Mouse (Mus musculus): ENCODE results near the gene Stim1. TPM values are rescaled to one million over a fixed set of nuclear protein-coding genes. Genes with fewer than 3 reads are reported as not detected.
A peak's percentile ranks its signal among the peaks of the same experiment; 100 is the strongest.

Gene Stim1
- polyA plus RNA-seq, 1 experiment, result 84.9 TPM

- DNase-seq, result no peak
- Histone ChIP-seq H3K4me3 (replicated peaks; ENCODE audit: insufficient read depth, low read depth, low read length) (no peak overlapping the region), H3K27me3 (ENCODE audit: control insufficient read depth, insufficient read depth, low read length) (no peaks in the 10 kb centered on the region), H3K27ac (ENCODE audit: insufficient read depth, low read length) (no peak overlapping the region), H3K4me1 (ENCODE audit: control insufficient read depth, insufficient read depth, low read length) (no peaks in the 10 kb centered on the region)
- no peak for TF ChIP-seq POLR2A (IDR thresholded peaks at IDR 0.05; ENCODE audit: borderline replicate concordance, insufficient read depth, low read length)
- no peak for TF ChIP-seq CTCF (IDR thresholded peaks at IDR 0.05; ENCODE audit: borderline replicate concordance, insufficient read depth, low read depth, low read length)
- 78% methylated on average over 4 of the region's 4 CpGs for WGBS
Observed at GRCm38 (mm10) chr7:102333741-102334140, 66.1 kb downstream of the Stim1 start.

GRCm38 (mm10) chr7:102337326-102337725 lies 69.7 kb downstream of the Stim1 start:
- no peak for DNase-seq
- Histone ChIP-seq H3K27ac (ENCODE audit: insufficient read depth, low read length) (no peak overlapping the region), H3K4me3 (replicated peaks; ENCODE audit: insufficient read depth, low read depth, low read length) (no peak overlapping the region), H3K4me1 (ENCODE audit: control insufficient read depth, insufficient read depth, low read length) (no peaks in the 10 kb centered on the region), H3K27me3 (ENCODE audit: control insufficient read depth, insufficient read depth, low read length) (no peaks in the 10 kb centered on the region)
- 99% methylated on average over 5 of the region's 5 CpGs for WGBS
- no peak for TF ChIP-seq POLR2A (IDR thresholded peaks at IDR 0.05; ENCODE audit: borderline replicate concordance, insufficient read depth, low read length)
- no peak for TF ChIP-seq CTCF (IDR thresholded peaks at IDR 0.05; ENCODE audit: borderline replicate concordance, insufficient read depth, low read depth, low read length)

- Histone ChIP-seq H3K27ac (ENCODE audit: insufficient read depth, low read length) (no peak overlapping the region), H3K4me1 (ENCODE audit: control insufficient read depth, insufficient read depth, low read length) (no peaks in the 10 kb centered on the region), H3K4me3 (replicated peaks; ENCODE audit: insufficient read depth, low read depth, low read length) (no peak overlapping the region), H3K27me3 (ENCODE audit: control insufficient read depth, insufficient read depth, low read length) (no peaks in the 10 kb centered on the region)
- peak in 1 of 2 experiments; percentile 64 for DNase-seq
- no peak for TF ChIP-seq CTCF (IDR thresholded peaks at IDR 0.05; ENCODE audit: borderline replicate concordance, insufficient read depth, low read depth, low read length)
- no peak for TF ChIP-seq POLR2A (IDR thresholded peaks at IDR 0.05; ENCODE audit: borderline replicate concordance, insufficient read depth, low read length)
- WGBS, result 11% methylated on average over 3 of the region's 3 CpGs
Observed at GRCm38 (mm10) chr7:102337898-102338297, 70.3 kb downstream of the Stim1 start.

DNA sequence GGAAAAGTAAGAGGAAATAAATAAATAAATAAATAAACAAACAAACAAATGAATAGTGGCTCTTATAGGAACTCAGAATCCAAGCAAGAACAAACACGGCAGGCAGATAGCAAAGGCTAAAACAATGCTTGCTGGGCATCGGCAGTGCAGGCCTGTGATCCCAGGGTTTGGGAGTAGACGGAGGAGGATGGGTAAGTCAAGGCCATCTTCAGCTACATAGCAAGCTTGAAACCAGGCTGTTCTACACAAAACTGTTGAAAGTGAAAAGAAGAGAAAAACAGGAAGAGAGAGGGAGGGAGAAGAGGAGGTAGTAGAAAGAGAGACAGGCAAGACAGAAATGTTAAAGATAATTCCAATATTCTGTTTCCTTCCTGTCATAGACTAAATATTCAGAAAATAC lies 71.3 kb downstream of the Stim1 start:
- Histone ChIP-seq H3K27me3 (ENCODE audit: control insufficient read depth, insufficient read depth, low read length) (no peaks in the 10 kb centered on the region), H3K27ac (ENCODE audit: insufficient read depth, low read length) (no peak overlapping the region), H3K4me1 (ENCODE audit: control insufficient read depth, insufficient read depth, low read length) (no peaks in the 10 kb centered on the region), H3K4me3 (replicated peaks; ENCODE audit: insufficient read depth, low read depth, low read length) (no peak overlapping the region)
- TF ChIP-seq CTCF (IDR thresholded peaks at IDR 0.05; ENCODE audit: borderline replicate concordance, insufficient read depth, low read depth, low read length) (no peak), POLR2A (IDR thresholded peaks at IDR 0.05; ENCODE audit: borderline replicate concordance, insufficient read depth, low read length) (no peak)
- 93% methylated on average over 3 of the region's 3 CpGs for WGBS
- DNase-seq, result no peak

GRCm38 (mm10) chr7:102345893-102346292 lies 78.3 kb downstream of the Stim1 start:
- peaks cover 3% of the 10 kb centered on the region for H3K4me1 ChIP-seq (ENCODE audit: control insufficient read depth, insufficient read depth, low read length)
- H3K27ac ChIP-seq (ENCODE audit: insufficient read depth, low read length), result no peak overlapping the region
- no peaks in the 10 kb centered on the region for H3K27me3 ChIP-seq (ENCODE audit: control insufficient read depth, insufficient read depth, low read length)
- TF ChIP-seq CTCF (IDR thresholded peaks at IDR 0.05; ENCODE audit: borderline replicate concordance, insufficient read depth, low read depth, low read length), result no peak
- TF ChIP-seq POLR2A (IDR thresholded peaks at IDR 0.05; ENCODE audit: borderline replicate concordance, insufficient read depth, low read length), result no peak
- 43% methylated on average over 2 of the region's 2 CpGs for WGBS
- no peak for DNase-seq
- no peak overlapping the region for H3K4me3 ChIP-seq (replicated peaks; ENCODE audit: insufficient read depth, low read depth, low read length)

GRCm38 (mm10) chr7:102347327-102347726 lies 79.7 kb downstream of the Stim1 start:
- H3K4me1 ChIP-seq (ENCODE audit: control insufficient read depth, insufficient read depth, low read length), result peaks cover 3% of the 10 kb centered on the region
- H3K27me3 ChIP-seq (ENCODE audit: control insufficient read depth, insufficient read depth, low read length), result no peaks in the 10 kb centered on the region
- WGBS, result 85% methylated on average over 3 of the region's 3 CpGs
- TF ChIP-seq POLR2A (IDR thresholded peaks at IDR 0.05; ENCODE audit: borderline replicate concordance, insufficient read depth, low read length) (no peak), CTCF (IDR thresholded peaks at IDR 0.05; ENCODE audit: borderline replicate concordance, insufficient read depth, low read depth, low read length) (no peak)
- no peak overlapping the region for H3K4me3 ChIP-seq (replicated peaks; ENCODE audit: insufficient read depth, low read depth, low read length)
- no peak for DNase-seq
- H3K27ac ChIP-seq (ENCODE audit: insufficient read depth, low read length), result no peak overlapping the region

DNA sequence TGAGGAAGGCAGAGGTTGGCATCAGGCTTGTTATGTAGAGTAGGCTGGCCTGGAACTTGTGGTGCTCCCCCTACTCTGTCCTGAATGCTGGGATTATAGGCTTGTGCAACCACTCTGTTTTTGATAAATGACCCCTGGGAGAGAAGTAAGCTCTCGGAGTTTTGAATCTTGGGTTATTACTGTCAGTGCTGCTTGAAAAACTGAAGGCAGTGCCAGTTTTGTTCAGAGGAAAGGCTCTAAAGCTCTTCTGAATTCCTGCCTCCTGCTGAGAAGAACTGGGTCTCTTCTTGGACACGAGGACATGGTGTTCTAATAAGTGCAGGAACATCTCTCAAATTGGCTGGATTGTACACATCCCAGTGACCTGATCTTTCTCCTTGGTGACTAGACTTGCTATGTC lies 81.1 kb downstream of the Stim1 start:
- H3K4me1 ChIP-seq (ENCODE audit: control insufficient read depth, insufficient read depth, low read length), result peaks cover 3% of the 10 kb centered on the region
- DNase-seq, result no peak
- no peak overlapping the region for H3K4me3 ChIP-seq (replicated peaks; ENCODE audit: insufficient read depth, low read depth, low read length)
- WGBS, result 52% methylated on average over 2 of the region's 2 CpGs
- H3K27ac ChIP-seq (ENCODE audit: insufficient read depth, low read length), result no peak overlapping the region
- no peaks in the 10 kb centered on the region for H3K27me3 ChIP-seq (ENCODE audit: control insufficient read depth, insufficient read depth, low read length)
- no peak for TF ChIP-seq CTCF (IDR thresholded peaks at IDR 0.05; ENCODE audit: borderline replicate concordance, insufficient read depth, low read depth, low read length)
- TF ChIP-seq POLR2A (IDR thresholded peaks at IDR 0.05; ENCODE audit: borderline replicate concordance, insufficient read depth, low read length), result no peak

- Histone ChIP-seq H3K4me1 (ENCODE audit: control insufficient read depth, insufficient read depth, low read length) (peaks cover 3% of the 10 kb centered on the region), H3K27ac (ENCODE audit: insufficient read depth, low read length) (no peak overlapping the region), H3K27me3 (ENCODE audit: control insufficient read depth, insufficient read depth, low read length) (no peaks in the 10 kb centered on the region), H3K4me3 (replicated peaks; ENCODE audit: insufficient read depth, low read depth, low read length) (no peak overlapping the region)
- WGBS, result 83% methylated on average over 5 of the region's 5 CpGs
- DNase-seq, result no peak
- TF ChIP-seq CTCF (IDR thresholded peaks at IDR 0.05; ENCODE audit: borderline replicate concordance, insufficient read depth, low read depth, low read length), result no peak
- TF ChIP-seq POLR2A (IDR thresholded peaks at IDR 0.05; ENCODE audit: borderline replicate concordance, insufficient read depth, low read length), result no peak
Observed at GRCm38 (mm10) chr7:102349236-102349635, 81.6 kb downstream of the Stim1 start.
